Mouse (Mus musculus): ENCODE measurements around the gene Cyp3a44. TPM values are rescaled to one million over a fixed set of nuclear protein-coding genes. Genes with fewer than 3 reads are reported as not detected.
"Not testable (repeated sequence)": the region's sequence is repeated elsewhere in the genome, so short reads cannot be mapped to it uniquely, and the experiment has no call there.

The Cyp3a44 gene
- not detected for polyA plus RNA-seq (2017; shearing (Covaris generic))

- not testable (repeated sequence) for ATAC-seq
Observed at GRCm38 (mm10) chr5:145805796-145806195, at the start of gene Cyp3a44. Gene Cyp3a44 (minus strand): TSS chr5:145805874.

GRCm38 (mm10) chr5:145800229-145800628, 5.4 kb downstream of the Cyp3a44 start:
- not testable (repeated sequence) for ATAC-seq

- not testable (repeated sequence) for ATAC-seq
Observed at GRCm38 (mm10) chr5:145793232-145793631, 12.4 kb downstream of the Cyp3a44 start.

GRCm38 (mm10) chr5:145737512-145737911, 68.2 kb downstream of the Cyp3a44 start:
- ATAC-seq, result not testable (repeated sequence)

Other genes starting within 250 kb of the Cyp3a44 start
- gene Cyp3a41b, start 221.1 kb downstream of the Cyp3a44 start, polyA plus RNA-seq (2017; shearing (Covaris generic)), result not detected
- not detected for gene Cyp3a41a, start 85.7 kb downstream of the Cyp3a44 start, polyA plus RNA-seq (2017; shearing (Covaris generic))
- not detected for gene Cyp3a11, start 74.1 kb upstream of the Cyp3a44 start, polyA plus RNA-seq (2017; shearing (Covaris generic))
- not detected for gene Cyp3a25, start 203.7 kb upstream of the Cyp3a44 start, polyA plus RNA-seq (2017; shearing (Covaris generic))